Mouse (Mus musculus) embryonic facial prominence, embryonic 11.5 days (tissue): ENCODE measurements around the gene Tedc2. TPM values are rescaled to one million over a fixed set of nuclear protein-coding genes. Genes with fewer than 3 reads are reported as not detected.

Source experiments
- ATAC-seq: fragments of 200-750 bp; cut with Nextera tagmentation; replicated peaks from 2 replicates; pipeline ENCODE4 v1.8.0; 2017; ENCODE audit warnings: low read depth; ENCODE audit not compliant: insufficient number of reproducible peaks, low FRiP score, low TSS enrichment
- DNase-seq: peaks from one replicate; pipeline ENCODE4 v3.0.0-alpha.2; 2015; ENCODE audit warnings: low spot score
- H3K27ac ChIP-seq: fragments of 300-500 bp; sonication (generic); replicated peaks from 2 replicates; pipeline ENCODE4 v1.5.1; 2014; ENCODE audit warnings: mild to moderate bottlenecking, low read depth, low read length, control low read depth
- H3K27me3 ChIP-seq: fragments of 300-500 bp; sonication (generic); 2 replicates; pipeline ENCODE4 v1.6.1; 2014; ENCODE audit warnings: mild to moderate bottlenecking, low read length, moderate library complexity, mixed read lengths; ENCODE audit not compliant: control insufficient read depth, insufficient read depth
- H3K36me3 ChIP-seq: fragments of 300-500 bp; sonication (generic); replicated peaks from 2 replicates; pipeline ENCODE4 v1.6.1; 2014; ENCODE audit warnings: low read depth, mild to moderate bottlenecking, low read length, moderate library complexity, mixed read lengths; ENCODE audit not compliant: control insufficient read depth, insufficient read depth
- H3K4me1 ChIP-seq: fragments of 300-500 bp; sonication (generic); 2 replicates; pipeline ENCODE4 v1.6.1; 2014; ENCODE audit warnings: low read length, mixed read lengths; ENCODE audit not compliant: control insufficient read depth, insufficient read depth
- H3K4me2 ChIP-seq: fragments of 300-500 bp; sonication (generic); 2 replicates; pipeline ENCODE4 v1.6.1; 2014; ENCODE audit warnings: low read depth, mild to moderate bottlenecking, control low read depth, low read length, moderate library complexity
- H3K4me3 ChIP-seq: fragments of 300-500 bp; sonication (generic); 2 replicates; pipeline ENCODE4 v1.5.1; 2014; ENCODE audit warnings: low read depth, low read length, control low read depth
- H3K9ac ChIP-seq: fragments of 300-500 bp; sonication (generic); replicated peaks from 2 replicates; pipeline ENCODE4 v1.6.1; 2014; ENCODE audit warnings: mild to moderate bottlenecking, control low read depth, low read length
- H3K9me3 ChIP-seq: fragments of 300-500 bp; sonication (generic); replicated peaks from 2 replicates; pipeline ENCODE4 v1.6.1; 2016; ENCODE audit warnings: mild to moderate bottlenecking, low read length, inconsistent platforms, mixed read lengths; ENCODE audit not compliant: control insufficient read depth
- WGBS: fragments of 180-500 bp; shearing (Covaris S2); extraction: QIAGEN DNeasy Blood & Tissue Kit; methylation state at CpG from one replicate; pipeline ENCODE4 v1.1.7; 2014; 5-methylcytosine and 5-hydroxymethylcytosine counted together
- polyA plus RNA-seq: library from polyadenylated mRNA; unstranded; fragments of >200 nt; fragmentation: Nextera tagmentation; extraction: Ambion mirVana; gene quantifications from 2 replicates; pipeline ENCODE4 v1.2.1, GENCODE M21; 2014

Tedc2 gene
- 16.9 and 21.7 TPM in 2 replicates for polyA plus RNA-seq

DNA sequence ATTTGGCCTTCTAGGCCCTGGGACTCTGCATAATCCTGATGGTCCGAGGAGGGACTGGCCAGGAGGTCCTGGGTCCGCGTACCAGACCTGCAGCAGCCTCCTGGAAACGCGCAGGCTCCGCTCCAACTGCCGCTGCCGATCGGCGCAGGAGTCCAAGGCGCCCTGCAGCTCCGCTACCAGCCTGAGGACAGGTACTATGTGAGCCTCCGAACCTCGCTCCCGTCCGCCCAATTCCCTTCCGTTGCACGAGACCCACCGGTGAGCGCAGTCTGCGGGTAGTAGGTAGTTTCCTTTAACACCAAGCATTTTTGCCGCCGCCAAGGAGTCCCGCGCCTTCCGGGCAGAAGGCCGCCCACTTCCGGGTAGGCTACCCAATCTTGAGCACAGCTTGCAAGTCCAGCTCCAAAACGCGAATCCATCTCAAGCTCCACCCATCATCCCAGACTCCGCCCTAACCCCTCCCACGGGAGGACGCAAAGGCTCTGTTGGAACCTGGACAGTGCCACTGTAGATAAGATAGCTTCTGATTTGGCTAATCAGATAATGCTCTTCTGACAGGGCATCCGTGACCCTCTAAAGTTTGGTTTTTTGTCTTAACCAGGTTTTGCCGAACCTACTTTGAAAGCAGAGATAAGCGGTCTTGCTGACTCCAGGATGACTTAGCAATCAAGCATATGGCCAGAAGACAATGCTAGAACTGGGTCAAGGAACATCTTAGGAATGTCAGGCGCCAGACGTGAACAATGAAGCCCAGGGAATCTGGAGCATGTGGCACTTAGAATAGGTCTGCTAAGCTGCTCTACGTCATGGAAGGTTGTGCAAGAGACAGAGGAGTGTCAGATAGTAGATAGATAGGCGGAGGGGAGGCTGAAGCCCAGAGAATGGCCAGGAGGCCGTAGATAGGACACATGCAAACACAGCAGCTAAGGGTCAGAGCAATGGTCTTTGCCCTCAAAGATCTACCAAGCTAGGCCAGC is at the start of gene Tedc2:
TSS of gene Tedc2 (minus strand) at position 417 of the 977 bp plus-strand sequence.
- Histone ChIP-seq H3K27me3 (no peaks in the 10 kb centered on the region), H3K4me2 (peak within 1 kb of the TSS; percentile 87), H3K4me1 (peaks cover 2% of the 10 kb centered on the region), H3K9ac (peak within 1 kb of the TSS; percentile 88), H3K27ac (no peak within 1 kb of the TSS), H3K36me3 (peaks cover 17% of the 10 kb centered on the region), H3K4me3 (peak within 1 kb of the TSS; percentile 79), H3K9me3 (no peaks in the 10 kb centered on the region)
- 6% methylated on average over 41 of the region's 41 CpGs for WGBS
- peak; percentile 90 for ATAC-seq
- DNase-seq: peak; percentile 93

- H3K36me3 ChIP-seq: no peaks in the 10 kb centered on the region
- no peak for DNase-seq
- WGBS: 89% methylated on average over 1 of the region's 1 CpGs
- H3K4me2 ChIP-seq: no peak overlapping the region
- no peak overlapping the region for H3K4me3 ChIP-seq
- H3K9ac ChIP-seq: no peak overlapping the region
- H3K27me3 ChIP-seq: no peaks in the 10 kb centered on the region
- H3K27ac ChIP-seq: no peak overlapping the region
- ATAC-seq: no peak
- no peaks in the 10 kb centered on the region for H3K9me3 ChIP-seq
- no peaks in the 10 kb centered on the region for H3K4me1 ChIP-seq
Observed at GRCm38 (mm10) chr17:24267133-24267532, 46.5 kb upstream of the Tedc2 start.

DNA sequence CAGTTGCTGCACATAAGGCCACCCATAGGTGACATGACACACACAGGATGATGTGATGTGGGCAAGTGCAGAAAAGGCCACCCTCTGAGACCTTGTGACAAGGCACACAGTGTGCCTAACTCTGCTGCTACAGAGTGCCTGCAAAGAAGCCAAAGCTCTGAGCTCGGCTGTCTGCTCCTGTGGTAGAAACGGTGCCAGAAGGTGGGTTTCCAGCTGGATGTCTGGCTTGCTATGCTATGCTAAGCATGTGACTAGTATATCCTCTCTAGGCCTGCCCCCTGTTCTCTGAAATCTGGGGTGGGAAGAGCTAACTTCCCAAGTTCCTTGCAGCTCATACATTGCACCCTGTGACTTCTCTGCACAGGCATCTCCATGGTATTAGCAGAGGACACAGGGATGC is 44.1 kb upstream of the Tedc2 start:
- no peaks in the 10 kb centered on the region for H3K27me3 ChIP-seq
- H3K4me1 ChIP-seq: no peaks in the 10 kb centered on the region
- WGBS: 94% methylated on average over 2 of the region's 2 CpGs
- no peaks in the 10 kb centered on the region for H3K9me3 ChIP-seq
- no peak overlapping the region for H3K27ac ChIP-seq
- no peak for ATAC-seq
- no peak overlapping the region for H3K4me3 ChIP-seq
- no peak overlapping the region for H3K4me2 ChIP-seq
- no peak overlapping the region for H3K9ac ChIP-seq
- H3K36me3 ChIP-seq: no peaks in the 10 kb centered on the region
- DNase-seq: no peak

GRCm38 (mm10) chr17:24260516-24260915 is 39.9 kb upstream of the Tedc2 start:
- no peak overlapping the region for H3K4me2 ChIP-seq
- no peak for ATAC-seq
- WGBS: 72% methylated on average over 4 of the region's 4 CpGs

DNA sequence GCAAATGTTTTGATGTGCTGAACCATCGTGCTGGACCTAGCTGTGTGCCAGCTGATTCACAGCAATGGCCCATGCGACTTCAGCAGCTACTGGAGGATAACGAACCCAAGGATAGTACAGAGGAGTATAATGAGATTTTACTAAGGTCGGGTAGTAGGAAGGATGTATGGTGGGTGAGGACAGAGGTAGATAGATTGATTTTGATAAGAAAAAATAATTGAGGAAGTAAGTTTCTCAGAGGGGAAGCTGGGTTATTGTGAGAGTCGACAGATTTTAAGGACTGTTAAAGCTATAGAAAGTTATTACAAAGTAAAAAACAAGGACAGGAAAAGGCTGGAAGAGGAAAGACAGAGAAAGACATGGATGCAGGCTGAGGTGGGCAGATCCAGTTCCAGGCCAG is 39.1 kb upstream of the Tedc2 start:
- H3K36me3 ChIP-seq: no peaks in the 10 kb centered on the region
- H3K9me3 ChIP-seq: no peaks in the 10 kb centered on the region
- no peak overlapping the region for H3K27ac ChIP-seq
- no peak overlapping the region for H3K4me2 ChIP-seq
- no peaks in the 10 kb centered on the region for H3K4me1 ChIP-seq
- ATAC-seq (no peak), DNase-seq (no peak)
- H3K4me3 ChIP-seq: no peak overlapping the region
- H3K9ac ChIP-seq: no peak overlapping the region
- H3K27me3 ChIP-seq: no peaks in the 10 kb centered on the region
- WGBS: 77% methylated on average over 5 of the region's 5 CpGs

More at GRCm38 (mm10) chr17:24260516-24260915, 39.9 kb upstream of the Tedc2 start:
- DNase-seq: no peak
- H3K27ac ChIP-seq: no peak overlapping the region
- no peak overlapping the region for H3K4me3 ChIP-seq
- H3K4me1 ChIP-seq: no peaks in the 10 kb centered on the region
- H3K36me3 ChIP-seq: no peaks in the 10 kb centered on the region
- no peak overlapping the region for H3K9ac ChIP-seq
- H3K27me3 ChIP-seq: no peaks in the 10 kb centered on the region
- no peaks in the 10 kb centered on the region for H3K9me3 ChIP-seq

DNA sequence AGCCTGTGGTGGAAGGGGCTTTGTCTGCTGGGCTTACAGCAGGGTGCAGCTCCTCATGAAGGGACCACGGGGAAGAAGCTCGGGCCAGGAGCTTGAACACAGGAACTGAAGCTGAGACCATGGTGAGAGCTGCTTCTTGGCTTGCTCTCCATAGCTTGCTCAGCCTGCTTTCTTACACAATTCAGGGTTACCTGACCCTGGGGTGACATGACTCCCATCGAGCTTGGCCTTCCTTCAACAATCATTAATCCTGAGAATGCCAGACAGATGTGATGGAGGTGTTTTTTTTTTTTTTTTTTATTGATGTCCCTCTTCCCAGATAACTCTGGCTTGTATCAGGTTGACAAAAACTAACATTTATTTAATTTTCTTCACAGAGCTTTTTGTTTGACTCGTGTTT is 38.3 kb upstream of the Tedc2 start:
- Histone ChIP-seq H3K4me3 (no peak overlapping the region), H3K27me3 (no peaks in the 10 kb centered on the region), H3K27ac (no peak overlapping the region), H3K9ac (no peak overlapping the region), H3K4me2 (no peak overlapping the region), H3K4me1 (no peaks in the 10 kb centered on the region), H3K9me3 (no peaks in the 10 kb centered on the region), H3K36me3 (no peaks in the 10 kb centered on the region)
- no peak for ATAC-seq
- 83% methylated on average over 4 of the region's 4 CpGs for WGBS
- no peak for DNase-seq

GRCm38 (mm10) chr17:24252329-24252728 is 31.7 kb upstream of the Tedc2 start:
- H3K36me3 ChIP-seq: peaks cover 14% of the 10 kb centered on the region; the same call in 1 of the 2 replicates
- no peak overlapping the region for H3K4me3 ChIP-seq
- H3K4me2 ChIP-seq: peak overlapping the region; percentile 50; the same call in 1 of the 2 replicates
- ATAC-seq (no peak), DNase-seq (no peak)
- H3K27ac ChIP-seq: no peak overlapping the region
- H3K27me3 ChIP-seq: no peaks in the 10 kb centered on the region
- 96% methylated on average over 2 of the region's 2 CpGs for WGBS
- H3K4me1 ChIP-seq: peaks cover 4% of the 10 kb centered on the region; the same call in 1 of the 2 replicates
- no peaks in the 10 kb centered on the region for H3K9me3 ChIP-seq
- no peak overlapping the region; the same call in 1 of the 2 replicates for H3K9ac ChIP-seq
